Mouse (Mus musculus) hindbrain, embryonic 15.5 days (tissue): ENCODE data around the gene Mgmt. TPM values are rescaled to one million over a fixed set of nuclear protein-coding genes. Genes with fewer than 3 reads are reported as not detected.

ENCODE experiments used
- ATAC-seq: fragments of 200-750 bp; cut with Nextera tagmentation; 2 replicates; pipeline ENCODE4 v1.8.0; 2017; ENCODE audit warnings: low read depth, moderate number of reproducible peaks, moderate TSS enrichment; ENCODE audit not compliant: low FRiP score
- H3K27ac ChIP-seq: fragments of 300-500 bp; sonication (generic); replicated peaks from 2 replicates; pipeline ENCODE4 v1.5.1; 2015; ENCODE audit warnings: mild to moderate bottlenecking, inconsistent platforms
- H3K27me3 ChIP-seq: fragments of 300-500 bp; sonication (generic); 2 replicates; pipeline ENCODE4 v1.6.1; 2015; ENCODE audit warnings: control low read depth, inconsistent platforms
- H3K36me3 ChIP-seq: fragments of 300-500 bp; sonication (generic); 2 replicates; pipeline ENCODE4 v1.6.1; 2015; ENCODE audit warnings: control low read depth, inconsistent platforms
- H3K4me1 ChIP-seq: fragments of 300-500 bp; sonication (generic); replicated peaks from 2 replicates; pipeline ENCODE4 v1.6.1; 2015; ENCODE audit warnings: control low read depth, inconsistent platforms
- H3K4me2 ChIP-seq: fragments of 300-500 bp; sonication (generic); 2 replicates; pipeline ENCODE4 v1.6.1; 2015; ENCODE audit warnings: moderate library complexity, mild to moderate bottlenecking, inconsistent platforms
- H3K4me3 ChIP-seq: fragments of 300-500 bp; sonication (generic); 2 replicates; pipeline ENCODE4 v1.5.1; 2015; ENCODE audit warnings: mild to moderate bottlenecking, inconsistent platforms
- H3K9ac ChIP-seq: fragments of 300-500 bp; sonication (generic); 2 replicates; pipeline ENCODE4 v1.6.1; 2015; ENCODE audit warnings: inconsistent platforms
- H3K9me3 ChIP-seq: fragments of 300-500 bp; sonication (generic); 2 replicates; pipeline ENCODE4 v1.6.1; 2016; ENCODE audit warnings: control low read depth, inconsistent platforms
- WGBS: fragments of 180-500 bp; shearing (Covaris S2); methylation state at CpG from one replicate; pipeline ENCODE4 v1.1.7; 2015; 5-methylcytosine and 5-hydroxymethylcytosine counted together
- polyA plus RNA-seq: library from polyadenylated mRNA; unstranded; fragments of >200 nt; fragmentation: Nextera tagmentation; extraction: Ambion mirVana; gene quantifications from 2 replicates; pipeline ENCODE4 v1.2.1, GENCODE M21; 2015

Mgmt gene
- polyA plus RNA-seq, 1 experiment from 2014 or later, result 1.5 TPM

DNA sequence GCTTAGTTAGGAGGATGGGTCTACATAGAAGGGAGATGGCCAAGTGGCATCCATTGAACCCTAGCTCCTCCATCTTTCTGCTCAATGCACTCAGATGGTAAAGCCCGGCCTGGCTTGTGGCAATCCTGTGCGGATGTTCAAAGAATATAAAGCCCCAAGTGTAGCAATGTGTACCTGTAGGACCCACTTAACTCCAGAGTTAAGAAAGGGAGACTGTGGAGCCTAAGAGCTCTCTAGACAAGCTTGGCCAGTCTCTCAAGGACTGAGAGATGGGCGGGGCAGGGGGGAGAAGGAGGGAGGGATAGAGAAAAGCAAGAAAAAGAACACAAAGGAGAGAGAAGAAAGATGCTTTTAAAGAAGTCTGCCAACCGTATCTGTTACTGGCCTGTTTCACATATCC lies 27.9 kb upstream of the Mgmt start:
- Histone ChIP-seq H3K36me3 (no peaks in the 10 kb centered on the region), H3K9ac (no peak overlapping the region), H3K27ac (no peak overlapping the region), H3K9me3 (no peaks in the 10 kb centered on the region), H3K4me2 (no peak overlapping the region), H3K4me1 (peaks cover 19% of the 10 kb centered on the region), H3K4me3 (no peak overlapping the region), H3K27me3 (0 out of 2 replicates have a peak, but pooled peaks cover 6% of the 10 kb centered on the region)
- WGBS, result 83% methylated on average over 4 of the region's 4 CpGs
- no peak for ATAC-seq

DNA sequence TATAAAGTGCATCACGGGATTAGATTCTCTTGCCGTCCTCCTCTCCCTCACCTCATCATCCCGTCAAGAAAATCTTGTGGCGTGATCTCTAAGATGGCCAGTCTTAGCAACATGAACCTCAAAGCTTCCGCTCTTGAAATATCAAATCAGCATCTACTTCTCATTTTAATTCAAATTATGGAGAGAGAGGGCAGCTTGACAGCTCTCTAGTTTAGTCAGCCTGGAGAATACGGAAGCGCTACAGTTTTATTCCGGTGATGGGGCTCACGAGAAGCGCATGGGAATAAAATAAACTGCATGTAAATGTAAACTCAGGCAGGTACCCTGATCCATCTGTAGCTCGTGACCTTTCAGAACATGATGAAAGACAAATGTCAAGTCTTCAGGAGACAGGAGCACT lies 22.9 kb upstream of the Mgmt start:
- Histone ChIP-seq H3K27ac (no peak overlapping the region), H3K4me1 (peaks cover 10% of the 10 kb centered on the region), H3K4me2 (no peak overlapping the region; the same call in 1 of the 2 replicates), H3K27me3 (no peaks in the 10 kb centered on the region), H3K4me3 (no peak overlapping the region), H3K9me3 (no peaks in the 10 kb centered on the region), H3K9ac (no peak overlapping the region), H3K36me3 (no peaks in the 10 kb centered on the region)
- ATAC-seq, result no peak
- 49% methylated on average over 11 of the region's 11 CpGs for WGBS

DNA sequence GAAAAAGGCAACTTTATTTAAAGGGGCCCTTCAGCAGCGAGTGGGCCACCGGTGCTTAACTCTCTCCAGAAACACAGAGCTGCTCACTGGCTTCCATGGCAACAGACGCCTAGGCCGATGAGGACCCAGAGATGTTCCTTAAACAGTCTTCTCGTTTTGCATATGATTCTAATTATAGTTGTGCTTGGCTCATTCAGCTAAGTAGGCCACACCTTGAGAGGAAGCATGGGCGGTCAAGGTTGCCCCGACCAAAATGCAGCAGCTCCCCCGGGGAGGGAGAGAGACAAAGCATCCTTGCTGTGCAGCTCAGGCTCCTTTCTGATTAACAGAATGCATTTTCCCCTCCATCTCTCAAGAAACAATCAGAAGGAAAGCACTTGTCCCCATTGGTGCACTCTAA lies 22.4 kb upstream of the Mgmt start:
- Histone ChIP-seq H3K4me1 (peaks cover 10% of the 10 kb centered on the region), H3K9me3 (no peaks in the 10 kb centered on the region), H3K4me2 (no peak overlapping the region; the same call in 1 of the 2 replicates), H3K27me3 (no peaks in the 10 kb centered on the region), H3K36me3 (no peaks in the 10 kb centered on the region), H3K9ac (no peak overlapping the region), H3K27ac (no peak overlapping the region), H3K4me3 (no peak overlapping the region)
- 2% methylated on average over 8 of the region's 8 CpGs for WGBS
- 0 out of 2 replicates have a peak, but pooled peaks have one; percentile 42 for ATAC-seq

DNA sequence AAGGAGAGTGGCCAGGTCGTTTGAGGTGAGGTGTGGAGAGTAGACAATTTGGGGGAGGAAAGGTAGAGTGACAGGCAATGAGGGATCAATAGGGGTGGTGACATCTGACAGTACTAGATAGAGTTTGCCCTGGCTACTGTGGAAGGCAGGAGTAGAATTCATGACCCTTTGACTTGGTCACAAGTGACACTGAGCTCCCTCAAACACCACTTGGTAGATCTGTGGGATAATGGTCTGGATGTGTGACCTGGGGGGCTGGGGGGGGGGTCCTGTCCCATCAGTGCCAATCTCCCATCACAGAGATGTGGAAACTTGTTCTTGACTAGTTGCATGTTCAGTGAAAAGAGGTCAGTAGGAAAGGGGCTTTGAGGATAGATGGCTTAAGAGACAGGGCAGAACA lies 20.0 kb upstream of the Mgmt start:
- Histone ChIP-seq H3K9me3 (no peaks in the 10 kb centered on the region), H3K36me3 (no peaks in the 10 kb centered on the region), H3K9ac (no peak overlapping the region), H3K4me2 (no peak overlapping the region), H3K27ac (no peak overlapping the region), H3K4me3 (no peak overlapping the region), H3K27me3 (no peaks in the 10 kb centered on the region), H3K4me1 (peaks cover 10% of the 10 kb centered on the region)
- no peak for ATAC-seq
- WGBS, result 52% methylated on average over 1 of the region's 1 CpGs

DNA sequence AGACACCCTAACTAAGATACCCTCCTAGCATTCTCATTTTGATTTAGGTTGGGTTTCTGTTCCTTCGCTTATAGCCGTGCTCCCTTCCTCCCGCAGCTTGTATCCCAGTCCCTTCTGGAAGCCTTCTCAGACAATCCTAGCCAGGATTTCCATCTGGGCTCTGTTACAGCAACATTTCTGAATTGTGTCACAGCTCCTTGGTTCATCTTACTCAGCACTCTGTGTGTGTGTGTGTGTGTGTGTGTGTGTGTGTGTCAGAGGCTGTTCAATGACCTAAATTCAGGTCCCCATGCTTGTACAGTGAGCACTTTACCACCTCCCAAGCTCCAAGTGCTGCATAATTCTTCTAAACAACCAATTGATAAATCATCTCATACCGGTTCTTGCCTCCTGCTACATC lies 14.0 kb upstream of the Mgmt start:
- Histone ChIP-seq H3K27ac (no peak overlapping the region), H3K4me3 (no peak overlapping the region), H3K36me3 (no peaks in the 10 kb centered on the region), H3K9me3 (no peaks in the 10 kb centered on the region), H3K27me3 (no peaks in the 10 kb centered on the region), H3K4me2 (no peak overlapping the region), H3K4me1 (no peaks in the 10 kb centered on the region), H3K9ac (no peak overlapping the region)
- ATAC-seq, result no peak
- 84% methylated on average over 4 of the region's 4 CpGs for WGBS

DNA sequence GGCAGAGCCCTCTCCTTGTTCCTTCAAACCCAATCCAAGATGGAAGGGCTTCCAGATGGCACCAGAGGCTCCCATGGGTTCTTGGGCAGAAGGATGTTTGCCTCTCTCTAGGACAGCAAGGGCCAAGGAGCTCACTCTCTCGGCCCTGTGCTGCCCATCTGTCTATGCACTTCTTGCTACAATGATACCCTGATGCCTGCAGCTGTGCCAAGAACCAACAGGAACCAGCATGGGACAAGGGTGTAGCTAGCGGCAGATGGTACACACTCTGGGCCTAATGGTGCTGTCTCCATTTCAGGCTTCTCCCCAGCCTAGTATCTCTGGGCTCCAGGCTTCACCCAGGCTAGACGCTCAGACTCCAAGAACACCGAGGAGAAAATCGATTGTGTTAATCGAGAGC lies 6.3 kb upstream of the Mgmt start:
- Histone ChIP-seq H3K4me1 (no peaks in the 10 kb centered on the region), H3K4me3 (no peak overlapping the region), H3K9me3 (no peaks in the 10 kb centered on the region), H3K9ac (no peak overlapping the region), H3K27ac (no peak overlapping the region), H3K4me2 (no peak overlapping the region), H3K36me3 (no peaks in the 10 kb centered on the region), H3K27me3 (no peaks in the 10 kb centered on the region)
- ATAC-seq, result no peak
- WGBS, result 74% methylated on average over 6 of the region's 6 CpGs

DNA sequence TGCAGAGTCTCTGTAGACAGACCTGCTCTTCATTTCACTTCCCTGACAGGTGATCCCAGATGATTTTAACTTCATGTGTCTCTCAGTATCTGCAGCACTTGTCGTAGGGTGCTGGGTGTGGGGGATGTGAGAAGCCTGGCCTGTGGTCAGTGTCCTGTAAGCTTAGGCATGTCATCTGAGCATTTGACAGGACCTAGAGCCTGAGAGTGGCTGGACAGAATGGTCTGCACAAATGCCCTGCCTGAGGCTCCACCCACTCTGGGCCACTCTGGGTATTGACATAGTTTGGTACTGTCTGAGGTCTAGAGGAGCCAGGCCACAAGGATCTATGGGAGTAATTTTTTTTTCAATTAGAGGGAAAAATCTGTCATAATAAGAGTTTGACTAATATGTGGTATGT lies 942 bp downstream of the Mgmt start:
- 95% methylated on average over 1 of the region's 1 CpGs for WGBS
- Histone ChIP-seq H3K4me1 (peaks cover 12% of the 10 kb centered on the region), H3K27me3 (no peaks in the 10 kb centered on the region), H3K4me2 (no peak overlapping the region), H3K27ac (no peak overlapping the region), H3K9ac (no peak overlapping the region), H3K9me3 (no peaks in the 10 kb centered on the region), H3K4me3 (no peak overlapping the region), H3K36me3 (no peaks in the 10 kb centered on the region)
- ATAC-seq, result no peak

DNA sequence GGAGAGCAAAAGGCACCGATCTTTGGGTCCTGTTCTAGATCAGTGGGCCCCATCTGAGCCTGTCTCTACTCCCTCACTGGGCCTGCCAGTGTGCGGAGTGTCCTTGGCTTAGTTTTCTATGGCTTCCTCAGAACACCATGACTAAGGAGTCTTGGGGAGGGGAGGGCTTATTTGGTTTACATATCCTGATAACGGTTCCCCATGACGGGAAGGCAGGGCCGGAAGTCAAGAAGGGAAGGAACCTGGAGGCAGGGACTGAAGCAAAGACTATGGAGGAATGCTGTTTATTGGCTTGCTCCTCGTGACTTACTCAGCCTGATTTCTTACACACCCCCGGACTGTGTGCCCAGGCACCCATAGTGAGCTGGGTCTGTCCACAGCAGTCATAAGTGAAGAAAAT lies 1.4 kb downstream of the Mgmt start:
- Histone ChIP-seq H3K27ac (no peak overlapping the region), H3K27me3 (no peaks in the 10 kb centered on the region), H3K9me3 (no peaks in the 10 kb centered on the region), H3K4me3 (no peak overlapping the region), H3K4me1 (peaks cover 12% of the 10 kb centered on the region), H3K4me2 (no peak overlapping the region), H3K36me3 (no peaks in the 10 kb centered on the region), H3K9ac (no peak overlapping the region)
- 95% methylated on average over 7 of the region's 7 CpGs for WGBS
- no peak for ATAC-seq

DNA sequence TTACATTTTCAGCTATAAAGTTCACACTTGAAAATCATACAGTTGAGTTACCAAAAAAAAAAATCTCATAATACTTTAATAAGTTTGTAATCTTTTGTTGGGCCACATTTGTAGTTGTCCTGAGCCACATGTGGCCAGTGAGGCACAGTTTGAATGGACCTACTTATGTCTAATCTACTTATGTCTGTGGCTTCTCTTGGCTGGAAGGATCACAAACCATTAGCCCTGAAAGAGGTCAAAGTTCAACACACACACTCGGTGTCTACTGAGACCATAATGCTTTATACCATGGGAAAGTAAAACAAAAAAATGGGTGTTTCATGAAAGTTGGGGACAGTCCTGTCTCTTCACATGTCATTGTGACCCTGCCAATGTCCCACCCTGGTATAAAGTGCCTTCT lies 3.1 kb downstream of the Mgmt start:
- Histone ChIP-seq H3K36me3 (no peaks in the 10 kb centered on the region), H3K9ac (no peak overlapping the region), H3K4me3 (no peak overlapping the region), H3K4me1 (peaks cover 12% of the 10 kb centered on the region), H3K27ac (no peak overlapping the region), H3K9me3 (0 out of 2 replicates have a peak, but pooled peaks cover 2% of the 10 kb centered on the region), H3K27me3 (no peaks in the 10 kb centered on the region), H3K4me2 (no peak overlapping the region)
- ATAC-seq, result no peak
- WGBS, result 55% methylated on average over 1 of the region's 1 CpGs

DNA sequence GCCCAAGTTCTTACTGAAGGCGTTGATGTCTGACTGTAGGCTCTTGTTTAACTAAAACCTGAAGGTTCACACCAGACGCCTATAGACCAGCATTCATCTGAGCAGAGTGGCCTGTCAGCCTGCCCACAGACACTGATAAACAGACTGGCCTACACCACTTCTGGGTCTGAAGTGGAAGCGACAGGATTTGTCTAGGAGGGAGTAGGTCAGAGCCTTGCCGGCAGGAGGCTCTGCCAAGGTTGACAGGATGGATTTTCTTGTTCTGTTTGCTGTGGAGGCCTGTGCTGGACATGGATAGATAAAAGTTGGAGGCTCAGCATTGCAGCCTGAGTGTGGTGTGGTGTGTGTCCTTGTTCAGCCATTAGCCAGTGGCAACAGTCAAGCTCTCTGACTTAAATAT lies 3.6 kb downstream of the Mgmt start:
- no peak for ATAC-seq
- WGBS, result 89% methylated on average over 4 of the region's 4 CpGs
- no peaks in the 10 kb centered on the region for H3K27me3 ChIP-seq
- no peak overlapping the region for H3K9ac ChIP-seq
- H3K27ac ChIP-seq, result no peak overlapping the region
- H3K4me3 ChIP-seq, result no peak overlapping the region
- peaks cover 12% of the 10 kb centered on the region for H3K4me1 ChIP-seq
- 0 out of 2 replicates have a peak, but pooled peaks cover 2% of the 10 kb centered on the region for H3K9me3 ChIP-seq
- H3K36me3 ChIP-seq, result no peaks in the 10 kb centered on the region
- H3K4me2 ChIP-seq, result no peak overlapping the region

DNA sequence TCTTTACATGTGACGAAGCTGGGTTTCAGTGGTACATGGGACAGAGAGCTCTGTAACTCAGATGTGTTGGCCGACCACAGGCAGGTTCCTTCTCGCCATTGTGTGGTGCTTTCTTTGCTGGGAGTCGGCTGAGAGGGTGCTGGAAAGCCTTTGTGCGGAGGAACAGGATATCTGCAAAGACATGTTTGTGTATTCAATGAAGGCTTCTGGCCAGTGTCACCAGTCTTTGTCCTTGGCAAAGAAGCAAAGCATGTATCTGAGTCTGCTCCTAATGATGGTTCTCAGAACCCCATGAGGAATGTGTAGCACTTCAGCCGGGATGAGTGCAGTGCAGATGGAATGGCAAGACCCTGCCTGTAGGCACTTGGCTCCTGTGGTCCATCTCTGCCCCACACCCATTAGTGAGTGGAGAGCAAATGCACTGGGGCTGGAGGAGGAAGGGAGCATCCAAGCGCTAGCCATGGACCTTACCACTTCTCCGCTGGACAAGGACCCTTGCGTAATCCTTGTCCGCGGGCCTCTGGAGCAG lies 14.3 kb downstream of the Mgmt start:
- Histone ChIP-seq H3K9me3 (no peaks in the 10 kb centered on the region), H3K27me3 (no peaks in the 10 kb centered on the region), H3K9ac (no peak overlapping the region), H3K4me1 (peaks cover 2% of the 10 kb centered on the region; the same call in 1 of the 2 replicates), H3K4me2 (no peak overlapping the region), H3K27ac (no peak overlapping the region), H3K4me3 (no peak overlapping the region), H3K36me3 (no peaks in the 10 kb centered on the region)
- 96% methylated on average over 11 of the region's 11 CpGs for WGBS
- ATAC-seq, result no peak

DNA sequence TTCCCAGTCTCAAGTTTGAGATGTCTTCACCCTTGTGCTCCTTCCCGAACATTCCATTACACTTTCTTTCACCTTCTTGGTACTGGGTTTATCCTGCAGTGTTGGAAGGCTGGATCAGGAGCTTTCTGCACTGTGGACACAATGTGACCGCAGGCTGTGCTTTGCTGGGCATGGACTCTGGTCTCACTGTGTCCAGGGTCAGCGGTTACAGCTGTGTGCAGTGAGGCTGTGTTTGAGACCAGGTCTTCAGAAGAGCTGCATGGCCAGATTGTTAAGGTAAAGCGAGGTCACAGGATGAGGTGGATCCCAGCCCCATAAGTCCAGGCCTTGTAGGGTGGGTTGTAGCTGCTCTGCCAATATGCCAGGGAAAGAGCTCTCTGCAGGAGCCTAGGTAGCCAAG lies 18.5 kb downstream of the Mgmt start:
- Histone ChIP-seq H3K4me2 (no peak overlapping the region), H3K36me3 (no peaks in the 10 kb centered on the region), H3K9me3 (no peaks in the 10 kb centered on the region), H3K4me3 (no peak overlapping the region), H3K27ac (no peak overlapping the region), H3K27me3 (no peaks in the 10 kb centered on the region), H3K4me1 (peaks cover 5% of the 10 kb centered on the region; the same call in 1 of the 2 replicates), H3K9ac (no peak overlapping the region)
- no peak for ATAC-seq
- 93% methylated on average over 4 of the region's 4 CpGs for WGBS

DNA sequence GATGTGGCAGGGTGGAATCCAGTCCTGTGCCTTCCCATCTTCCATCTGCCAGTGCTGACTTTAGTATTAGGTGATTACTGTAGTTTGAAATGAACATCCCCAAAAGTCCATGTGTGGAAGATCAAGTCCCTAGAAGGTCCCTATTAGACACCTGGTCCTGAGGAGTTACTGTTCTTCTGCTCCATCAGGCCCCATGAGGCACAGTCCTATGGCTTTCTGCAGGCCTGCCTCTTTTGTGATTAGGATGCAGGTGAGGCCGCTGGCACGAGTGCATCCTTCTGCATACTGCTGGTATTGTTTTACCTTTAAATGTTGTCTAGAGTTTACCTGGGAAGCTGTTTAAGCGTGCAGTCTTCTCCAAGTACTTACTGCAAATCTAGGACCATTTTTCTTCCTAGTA lies 21.6 kb downstream of the Mgmt start:
- Histone ChIP-seq H3K36me3 (no peaks in the 10 kb centered on the region), H3K9ac (no peak overlapping the region), H3K4me3 (no peak overlapping the region), H3K9me3 (no peaks in the 10 kb centered on the region), H3K27ac (no peak overlapping the region), H3K4me1 (peaks cover 5% of the 10 kb centered on the region; the same call in 1 of the 2 replicates), H3K27me3 (no peaks in the 10 kb centered on the region), H3K4me2 (no peak overlapping the region)
- ATAC-seq, result no peak
- WGBS, result 79% methylated on average over 3 of the region's 3 CpGs
